Mouse (Mus musculus) brain, embryonic 18.5 days (tissue): ENCODE data around the gene Mup21.
"Not testable (repeated sequence)": the region's sequence is repeated elsewhere in the genome, so short reads cannot be mapped to it uniquely, and the experiment has no call there.

Experiments
- DNase-seq: peaks from one replicate; pipeline ENCODE4 v3.0.0-alpha.2; 2012; ENCODE audit warnings: low read depth, low spot score

The Mup21 gene

GRCm38 (mm10) chr4:62150811-62151210, at the start of gene Mup21:
Gene Mup21, minus strand, starts transcription at chr4:62150863.
- no peak for DNase-seq

DNA sequence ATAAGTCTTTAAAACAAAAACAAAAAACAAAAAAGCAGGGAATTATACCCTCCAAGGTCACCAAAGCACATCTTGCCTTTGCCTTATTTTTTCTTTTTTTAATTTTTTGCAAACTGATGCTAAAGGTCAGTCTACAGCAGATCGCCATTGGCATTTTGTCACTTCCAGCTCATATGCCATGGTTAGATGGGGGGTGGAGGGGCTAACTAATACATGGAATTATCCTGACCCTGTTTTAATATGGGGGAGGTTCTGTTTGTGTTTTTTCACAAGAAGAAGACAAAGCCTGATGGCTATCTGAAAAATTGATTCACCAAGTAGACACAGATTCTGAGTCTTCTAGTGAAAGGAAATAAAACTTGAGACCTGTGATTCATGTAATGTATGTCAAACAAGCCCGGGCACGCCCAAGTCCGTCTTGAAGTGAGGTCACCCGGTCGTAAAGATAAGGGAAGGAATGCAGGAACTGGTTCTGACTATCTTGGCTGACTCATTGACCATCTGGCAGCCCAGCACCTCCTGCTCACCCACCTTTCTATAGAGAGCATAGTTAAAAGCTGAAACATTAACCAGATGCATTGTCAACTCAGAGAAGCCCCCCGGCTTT, 49.4 kb upstream of the Mup21 start:
- no peak for DNase-seq

DNA sequence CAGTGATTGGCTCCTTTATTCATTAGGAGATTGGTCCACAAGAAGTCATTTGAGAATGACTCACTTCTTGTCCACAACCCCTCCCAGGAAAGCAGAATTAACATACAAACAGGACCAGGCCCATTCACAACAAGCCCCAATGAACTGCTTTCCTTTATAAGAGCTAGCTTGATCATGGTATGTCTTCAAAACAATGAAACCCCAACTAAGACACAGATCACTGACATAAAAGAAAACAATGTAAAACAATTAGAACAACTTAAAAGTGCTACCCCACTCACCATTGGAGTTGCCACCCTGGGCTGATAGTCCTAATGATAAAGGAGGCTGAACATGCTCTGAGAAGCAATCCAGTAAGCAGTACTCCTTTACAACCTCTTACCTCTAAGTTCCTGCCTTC, 38.1 kb upstream of the Mup21 start:
- no peak for DNase-seq

GRCm38 (mm10) chr4:62177282-62177681, 26.6 kb upstream of the Mup21 start:
- no peak for DNase-seq

- DNase-seq, result no peak
These were observed 23.8 kb upstream of the Mup21 start for GRCm38 (mm10) chr4:62174471-62174870.

DNA sequence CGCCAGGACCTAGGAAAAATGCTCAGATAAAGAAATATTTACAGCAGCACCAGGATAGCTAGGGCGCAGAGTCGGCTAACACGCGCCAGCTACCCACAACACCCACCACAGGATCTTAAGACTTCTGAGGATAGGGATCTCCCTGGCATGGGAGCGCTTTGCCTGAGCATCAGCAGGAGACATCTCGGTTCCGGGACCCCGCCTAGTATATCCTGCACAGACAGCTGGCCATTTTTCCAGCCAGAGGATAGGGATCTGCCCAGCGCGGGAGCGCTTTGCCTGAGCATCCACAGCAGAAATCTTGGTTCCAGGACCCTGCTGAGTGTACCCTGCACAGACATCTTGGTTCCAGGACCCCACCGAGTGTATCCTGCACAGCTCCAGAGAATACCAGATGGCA, 17.0 kb upstream of the Mup21 start:
- DNase-seq, result not testable (repeated sequence)

- no peak for DNase-seq
These were observed 7.7 kb upstream of the Mup21 start for GRCm38 (mm10) chr4:62158401-62158800.

DNA sequence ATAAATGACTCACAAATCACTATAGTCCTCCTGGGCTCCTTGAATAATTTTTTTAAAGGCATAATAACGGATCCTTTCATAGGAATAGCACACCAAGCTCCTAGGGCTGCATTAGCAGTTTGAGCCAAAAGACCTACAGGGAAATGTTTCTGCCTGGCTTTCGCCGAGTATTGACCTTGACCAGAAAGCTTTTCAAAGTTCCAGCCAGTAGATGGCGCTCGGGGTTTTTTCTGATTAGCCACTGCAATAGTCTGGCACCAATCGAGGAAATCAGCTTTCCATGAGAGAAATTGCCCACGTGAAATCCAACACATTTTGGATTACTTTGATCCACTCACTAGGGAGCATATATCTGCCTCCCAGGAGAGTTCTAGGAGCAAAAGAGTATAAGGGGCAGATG, 17.0 kb downstream of the Mup21 start:
- no peak for DNase-seq

DNA sequence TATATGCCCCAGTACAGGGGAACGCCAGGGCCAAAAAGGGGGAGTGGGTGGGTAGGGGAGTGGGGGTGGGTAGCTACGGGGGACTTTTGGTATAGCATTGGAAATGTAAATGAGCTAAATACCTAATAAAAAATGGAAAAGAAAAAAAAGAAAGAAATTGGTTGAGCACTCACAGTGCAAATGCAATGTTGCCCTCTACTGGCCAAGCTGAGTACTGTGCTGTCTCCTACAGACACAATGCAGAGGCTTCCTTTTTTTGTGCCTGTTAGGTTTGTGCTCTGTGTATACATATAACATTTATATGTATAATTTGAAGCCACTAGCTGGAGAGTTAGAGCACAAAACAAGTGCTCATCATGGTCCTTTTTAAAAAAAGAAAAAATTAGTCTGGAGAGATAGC, 47.3 kb downstream of the Mup21 start:
- DNase-seq, result not testable (repeated sequence)
